Mouse (Mus musculus): ENCODE data around the gene Gm20388.

DNA sequence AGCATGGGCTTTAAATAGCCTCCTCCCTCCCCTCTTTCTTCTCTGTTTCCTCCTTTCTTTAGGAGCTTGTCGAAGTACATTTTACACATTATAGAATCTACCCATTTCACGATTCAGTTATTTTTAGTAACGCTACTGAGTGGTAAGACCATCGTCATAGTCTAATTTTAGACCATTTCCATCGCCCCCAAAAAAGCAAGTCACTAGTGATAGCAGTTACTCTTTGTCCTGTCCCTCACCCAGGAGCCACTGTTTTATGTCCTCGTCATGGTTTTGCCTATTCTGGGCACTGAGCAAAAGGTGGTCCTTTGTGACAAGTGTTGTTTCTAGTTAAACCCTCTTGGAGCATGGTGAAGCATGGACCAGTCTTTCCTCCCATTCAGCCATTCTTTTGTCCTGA, 209.3 kb downstream of the Gm20388 start:
- TF ChIP-seq POLR2AphosphoS5 (IDR thresholded peaks at IDR 0.05; ENCODE audit: insufficient replicate concordance, low read depth, low read length) (no peak), CTCF (IDR thresholded peaks at IDR 0.05; ENCODE audit: low read depth, low read length) (no peak), GATA1 (IDR thresholded peaks at IDR 0.05; ENCODE audit: borderline replicate concordance, low read length) (no peak)

All from G1E (cell line).